Mouse (Mus musculus) bone marrow, adult 2 months (tissue): ENCODE results near the gene Trmu. TPM values are rescaled to one million over a fixed set of nuclear protein-coding genes. Genes with fewer than 3 reads are reported as not detected.

Experiments
- H3K27ac ChIP-seq: fragments of 200-500 bp; 2 replicates; pipeline ENCODE4 v1.5.1; 2012; ENCODE audit warnings: low read depth, mild to moderate bottlenecking, control low read depth, inconsistent platforms, low read length; ENCODE audit not compliant: control insufficient read depth, poor library complexity, insufficient read depth
- H3K4me1 ChIP-seq: fragments of 200-500 bp; 2 replicates; pipeline ENCODE4 v1.6.1; 2011; ENCODE audit warnings: low read length; ENCODE audit not compliant: control insufficient read depth, insufficient read depth
- H3K4me3 ChIP-seq: fragments of 200-500 bp; replicated peaks from 2 replicates; pipeline ENCODE3; 2011; ENCODE audit warnings: mild to moderate bottlenecking, low read depth, low read length, control low read depth; ENCODE audit not compliant: control insufficient read depth
- CTCF ChIP-seq: fragments of 200-500 bp; IDR thresholded peaks from 2 replicates; pipeline ENCODE4 v1.5.1; 2011; ENCODE audit warnings: low read length, control low read depth; ENCODE audit not compliant: control insufficient read depth, insufficient read depth
- POLR2A ChIP-seq: fragments of 200-500 bp; IDR thresholded peaks from 2 replicates; pipeline ENCODE4 v1.6.1; 2011; ENCODE audit warnings: low read depth, mild to moderate bottlenecking, control low read depth, low read length, borderline replicate concordance; ENCODE audit not compliant: control insufficient read depth
- WGBS: fragments of 180-500 bp; shearing (Covaris S2); methylation state at CpG from one replicate; pipeline ENCODE4 v1.1.7; 2018; 5-methylcytosine and 5-hydroxymethylcytosine counted together
- polyA plus RNA-seq: library from polyadenylated mRNA; stranded (reverse); fragments of >200 nt; gene quantifications from 2 replicates; pipeline ENCODE4 v1.2.4, GENCODE M21; 2011; ENCODE audit warnings: low replicate concordance; ENCODE audit not compliant: missing spikeins, insufficient read depth, insufficient read length

Trmu gene
- 15.3 and 40.4 TPM in 2 replicates for polyA plus RNA-seq

GRCm38 (mm10) chr15:85878848-85879497, at the start of gene Trmu:
Trmu (plus strand) TSS chr15:85879312.
- peak within 1 kb of the TSS; percentile 82 for H3K4me3 ChIP-seq
- peak; percentile 70; the same call in 1 of the 2 replicates for TF ChIP-seq POLR2A
- peak; percentile 59 for TF ChIP-seq CTCF
- peak within 1 kb of the TSS; percentile 65 for H3K27ac ChIP-seq
- no peaks in the 10 kb centered on the region; the same call in 1 of the 2 replicates for H3K4me1 ChIP-seq
- 1% methylated on average over 50 of the region's 50 CpGs for WGBS

- TF ChIP-seq CTCF (no peak), POLR2A (no peak)
- Histone ChIP-seq H3K4me3 (no peak overlapping the region), H3K27ac (no peak overlapping the region), H3K4me1 (no peaks in the 10 kb centered on the region; the same call in 1 of the 2 replicates)
- WGBS: 74% methylated on average over 5 of the region's 5 CpGs
These were observed 49.6 kb upstream of the Trmu start for GRCm38 (mm10) chr15:85829470-85829869.

GRCm38 (mm10) chr15:85831954-85832590, 47.0 kb upstream of the Trmu start, which contains the start of gene Ttc38:
Ttc38 (plus strand) TSS chr15:85832306.
- Histone ChIP-seq H3K4me1 (no peaks in the 10 kb centered on the region; the same call in 1 of the 2 replicates), H3K27ac (peak within 1 kb of the TSS; percentile 51; the same call in 1 of the 2 replicates), H3K4me3 (peak within 1 kb of the TSS; percentile 86)
- WGBS: under 1% methylated on average over 27 of the region's 27 CpGs
- no peak for TF ChIP-seq CTCF
- peak; percentile 69; the same call in 1 of the 2 replicates for TF ChIP-seq POLR2A

- no peaks in the 10 kb centered on the region; the same call in 1 of the 2 replicates for H3K4me1 ChIP-seq
- WGBS: 28% methylated on average over 8 of the region's 8 CpGs
- H3K27ac ChIP-seq: peak overlapping the region; percentile 51; the same call in 1 of the 2 replicates
- H3K4me3 ChIP-seq: peak overlapping the region; percentile 86
- TF ChIP-seq CTCF (no peak), POLR2A (no peak)
These were observed 46.5 kb upstream of the Trmu start for GRCm38 (mm10) chr15:85832599-85832998.

GRCm38 (mm10) chr15:85835335-85835734, 43.8 kb upstream of the Trmu start:
- H3K4me1 ChIP-seq: no peaks in the 10 kb centered on the region; the same call in 1 of the 2 replicates
- H3K4me3 ChIP-seq: no peak overlapping the region
- H3K27ac ChIP-seq: no peak overlapping the region
- WGBS: 58% methylated on average over 3 of the region's 3 CpGs
- TF ChIP-seq CTCF: no peak
- TF ChIP-seq POLR2A: no peak

GRCm38 (mm10) chr15:85836887-85837286, 42.2 kb upstream of the Trmu start:
- no peak overlapping the region for H3K4me3 ChIP-seq
- H3K4me1 ChIP-seq: no peaks in the 10 kb centered on the region; the same call in 1 of the 2 replicates
- no peak for TF ChIP-seq POLR2A
- TF ChIP-seq CTCF: no peak
- 68% methylated on average over 5 of the region's 5 CpGs for WGBS
- no peak overlapping the region for H3K27ac ChIP-seq

- Histone ChIP-seq H3K27ac (no peak overlapping the region), H3K4me1 (no peaks in the 10 kb centered on the region), H3K4me3 (no peak overlapping the region)
- WGBS: 72% methylated on average over 6 of the region's 6 CpGs
- TF ChIP-seq CTCF: peak; percentile 37
- no peak for TF ChIP-seq POLR2A
These were observed 38.1 kb upstream of the Trmu start for GRCm38 (mm10) chr15:85840983-85841382.

GRCm38 (mm10) chr15:85841796-85842360, 37.2 kb upstream of the Trmu start:
- TF ChIP-seq CTCF (no peak), POLR2A (no peak)
- H3K4me1 ChIP-seq: no peaks in the 10 kb centered on the region
- no peak overlapping the region for H3K27ac ChIP-seq
- WGBS: 67% methylated on average over 5 of the region's 5 CpGs
- no peak overlapping the region for H3K4me3 ChIP-seq
